Mouse (Mus musculus) T-helper 2 cell (primary cell): ENCODE measurements around the gene Pacs2.

Experiments used
- in situ Hi-C: fragments of 300-600 bp; cut with MboI, MseI; formaldehyde crosslinking; loops from one replicate; pipeline ENCODE4 v1.15.1; 2025; ENCODE audit warnings: high pct_unique_total_duplicates

Pacs2 gene

GRCm38 (mm10) chr12:113013604-113014558 lies at the start of gene Pacs2:
Gene Pacs2, plus strand, starts transcription at chr12:113014508.
- in situ Hi-C loops, result no loop called here

GRCm38 (mm10) chr12:112965783-112966182 lies 48.5 kb upstream of the Pacs2 start:
- in situ Hi-C loops, result no loop called here

GRCm38 (mm10) chr12:112968943-112969342 lies 45.4 kb upstream of the Pacs2 start:
- in situ Hi-C loops, result no loop called here

- in situ Hi-C loops, result no loop called here
Measured at GRCm38 (mm10) chr12:112969616-112970015, 44.7 kb upstream of the Pacs2 start.

GRCm38 (mm10) chr12:112974736-112975135 lies 39.6 kb upstream of the Pacs2 start:
- in situ Hi-C loops, result no loop called here

- in situ Hi-C loops, result no loop called here
Measured at GRCm38 (mm10) chr12:112976371-112977073, 37.8 kb upstream of the Pacs2 start, which contains the start of gene Btbd6. Gene Btbd6, plus strand, starts transcription at chr12:112976482.

- in situ Hi-C loops, result no loop called here
Measured at GRCm38 (mm10) chr12:112977156-112977555, 37.2 kb upstream of the Pacs2 start.

- in situ Hi-C loops, result no loop called here
Measured at GRCm38 (mm10) chr12:112982031-112982430, 32.3 kb upstream of the Pacs2 start.

GRCm38 (mm10) chr12:112985346-112985745 lies 29.0 kb upstream of the Pacs2 start:
- in situ Hi-C loops, result no loop called here

- in situ Hi-C loops, result no loop called here
Measured at GRCm38 (mm10) chr12:112987877-112988276, 26.4 kb upstream of the Pacs2 start.

- in situ Hi-C loops, result loop anchor here (10.0 kb wide), 1 partner anchor 116 kb away; no protein-coding TSS in a partner anchor
Measured at GRCm38 (mm10) chr12:112990706-112991405, 23.5 kb upstream of the Pacs2 start.

GRCm38 (mm10) chr12:112991444-112991843 lies 22.9 kb upstream of the Pacs2 start:
- in situ Hi-C loops, result loop anchor here (10.0 kb wide), 1 partner anchor 117 kb away; no protein-coding TSS in a partner anchor

GRCm38 (mm10) chr12:112994153-112994552 lies 20.2 kb upstream of the Pacs2 start:
- in situ Hi-C loops, result loop anchor here (10.0 kb wide), 1 partner anchor 119 kb away; no protein-coding TSS in a partner anchor

- in situ Hi-C loops, result loop anchor here (10.0 kb wide), 1 partner anchor 125 kb away; no protein-coding TSS in a partner anchor
Measured at GRCm38 (mm10) chr12:112999569-113000293, 14.6 kb upstream of the Pacs2 start.

- in situ Hi-C loops, result no loop called here
Measured at GRCm38 (mm10) chr12:113000294-113001132, 13.8 kb upstream of the Pacs2 start, which contains the start of gene Brf1. Gene Brf1, minus strand, starts transcription at chr12:113000704.

GRCm38 (mm10) chr12:113001133-113001474 lies 13.2 kb upstream of the Pacs2 start:
- in situ Hi-C loops, result no loop called here

- in situ Hi-C loops, result no loop called here
Measured at GRCm38 (mm10) chr12:113002667-113003066, 11.6 kb upstream of the Pacs2 start.

- in situ Hi-C loops, result no loop called here
Measured at GRCm38 (mm10) chr12:113004011-113004410, 10.3 kb upstream of the Pacs2 start.

GRCm38 (mm10) chr12:113004993-113005392 lies 9.3 kb upstream of the Pacs2 start:
- in situ Hi-C loops, result no loop called here
